Mouse (Mus musculus) left cerebral cortex, postnatal 36 days (tissue): ENCODE results near the gene Abcc4. TPM values are rescaled to one million over a fixed set of nuclear protein-coding genes. Genes with fewer than 3 reads are reported as not detected.
A peak's percentile ranks its signal among the peaks of the same experiment; 100 is the strongest.
"Not testable (repeated sequence)": the region's sequence is repeated elsewhere in the genome, so short reads cannot be mapped to it uniquely, and the experiment has no call there.

Experiments
- DNase-seq, 2 experiments: peaks; one replicate each; pipeline ENCODE4 v3.0.0; 2021 to 2022; ENCODE audit warnings: low spot score in 2 of 2, mixed read lengths in 1 of 2
- intact Hi-C: fragments of 180-260 bp; cut with DNase I; formaldehyde crosslinking; loops from one replicate; pipeline ENCODE4 v1.15.1; 2025
- total RNA-seq, 2 experiments: library from RNA; stranded (reverse); gene quantifications; 2 replicates each; pipeline ENCODE4 v1.2.3; 2021

Abcc4 gene
- total RNA-seq, 2 experiments from 2014 or later: 8.4 to 13.6 TPM

GRCm38 (mm10) chr14:118685572-118685971 is 20.4 kb downstream of the Abcc4 start:
- DNase-seq: no peak
- intact Hi-C loops: no loop called here

GRCm38 (mm10) chr14:118682339-118683034 is 23.5 kb downstream of the Abcc4 start:
- no peak for DNase-seq
- intact Hi-C loops: no loop called here

- intact Hi-C loops: no loop called here
- DNase-seq: no peak
Measured at GRCm38 (mm10) chr14:118681087-118681486, 24.9 kb downstream of the Abcc4 start.

- DNase-seq: no peak
- intact Hi-C loops: no loop called here
Measured at GRCm38 (mm10) chr14:118678279-118678985, 27.6 kb downstream of the Abcc4 start.

- no peak for DNase-seq
- intact Hi-C loops: no loop called here
Measured at GRCm38 (mm10) chr14:118676308-118676994, 29.6 kb downstream of the Abcc4 start.

- no peak for DNase-seq
- intact Hi-C loops: no loop called here
Measured at GRCm38 (mm10) chr14:118674705-118675139, 31.3 kb downstream of the Abcc4 start.

- DNase-seq: no peak
- intact Hi-C loops: no loop called here
Measured at GRCm38 (mm10) chr14:118674224-118674623, 31.8 kb downstream of the Abcc4 start.

GRCm38 (mm10) chr14:118673501-118673900 is 32.5 kb downstream of the Abcc4 start:
- intact Hi-C loops: no loop called here
- no peak for DNase-seq

GRCm38 (mm10) chr14:118672931-118673330 is 33.1 kb downstream of the Abcc4 start:
- intact Hi-C loops, DNase-seq: not testable (repeated sequence)

- no peak for DNase-seq
- intact Hi-C loops: no loop called here
Measured at GRCm38 (mm10) chr14:118667499-118667898, 38.5 kb downstream of the Abcc4 start.

- no peak for DNase-seq
- intact Hi-C loops: no loop called here
Measured at GRCm38 (mm10) chr14:118664661-118665060, 41.4 kb downstream of the Abcc4 start.

GRCm38 (mm10) chr14:118662625-118663276 is 43.3 kb downstream of the Abcc4 start:
- intact Hi-C loops: no loop called here

GRCm38 (mm10) chr14:118662124-118662523 is 43.9 kb downstream of the Abcc4 start:
- DNase-seq: peak; percentile 79 to 81
- intact Hi-C loops: no loop called here

More at GRCm38 (mm10) chr14:118662625-118663276, 43.3 kb downstream of the Abcc4 start:
- no peak for DNase-seq

GRCm38 (mm10) chr14:118659230-118659629 is 46.8 kb downstream of the Abcc4 start:
- intact Hi-C loops: no loop called here

GRCm38 (mm10) chr14:118658328-118658692 is 47.7 kb downstream of the Abcc4 start:
- DNase-seq: no peak
- intact Hi-C loops: no loop called here

More at GRCm38 (mm10) chr14:118659230-118659629, 46.8 kb downstream of the Abcc4 start:
- no peak for DNase-seq

GRCm38 (mm10) chr14:118657673-118658327 is 48.2 kb downstream of the Abcc4 start:
- no peak for DNase-seq

GRCm38 (mm10) chr14:118657206-118657605 is 48.8 kb downstream of the Abcc4 start:
- DNase-seq: no peak
- intact Hi-C loops: no loop called here

More at GRCm38 (mm10) chr14:118657673-118658327, 48.2 kb downstream of the Abcc4 start:
- intact Hi-C loops: no loop called here

- intact Hi-C loops: no loop called here
Measured at GRCm38 (mm10) chr14:118656036-118656435, 50.0 kb downstream of the Abcc4 start.

GRCm38 (mm10) chr14:118654903-118655302 is 51.1 kb downstream of the Abcc4 start:
- DNase-seq: no peak
- intact Hi-C loops: no loop called here

More at GRCm38 (mm10) chr14:118656036-118656435, 50.0 kb downstream of the Abcc4 start:
- no peak for DNase-seq
